Mouse (Mus musculus) limb, embryonic 12.5 days (tissue): ENCODE data around the gene Clca4b. TPM values are rescaled to one million over a fixed set of nuclear protein-coding genes. Genes with fewer than 3 reads are reported as not detected.
"Not testable (repeated sequence)": the region's sequence is repeated elsewhere in the genome, so short reads cannot be mapped to it uniquely, and the experiment has no call there.

Experiments
- ATAC-seq: fragments of 200-750 bp; cut with Nextera tagmentation; 2 replicates; pipeline ENCODE4 v1.8.0; 2017; ENCODE audit warnings: low read depth, moderate TSS enrichment; ENCODE audit not compliant: insufficient number of reproducible peaks, insufficient read depth, low FRiP score, low TSS enrichment
- H3K27ac ChIP-seq: fragments of 300-500 bp; sonication (generic); 2 replicates; pipeline ENCODE4 v1.5.1; 2016; ENCODE audit warnings: mild to moderate bottlenecking, moderate library complexity
- H3K27me3 ChIP-seq: fragments of 300-500 bp; sonication (generic); 2 replicates; pipeline ENCODE4 v1.6.1; 2016; ENCODE audit warnings: mild to moderate bottlenecking, moderate library complexity
- H3K36me3 ChIP-seq: fragments of 300-500 bp; sonication (generic); 2 replicates; pipeline ENCODE4 v1.6.1; 2016; ENCODE audit warnings: mild to moderate bottlenecking, moderate library complexity
- H3K4me1 ChIP-seq: fragments of 300-500 bp; sonication (generic); replicated peaks from 2 replicates; pipeline ENCODE4 v1.6.1; 2016
- H3K4me2 ChIP-seq: fragments of 300-500 bp; sonication (generic); 2 replicates; pipeline ENCODE4 v1.6.1; 2016; ENCODE audit warnings: mild to moderate bottlenecking, moderate library complexity
- H3K4me3 ChIP-seq: fragments of 300-500 bp; sonication (generic); replicated peaks from 2 replicates; pipeline ENCODE4 v1.5.1; 2016; ENCODE audit warnings: mild to moderate bottlenecking
- H3K9ac ChIP-seq: fragments of 300-500 bp; sonication (generic); replicated peaks from 2 replicates; pipeline ENCODE4 v1.6.1; 2016; ENCODE audit warnings: mild to moderate bottlenecking, moderate library complexity
- H3K9me3 ChIP-seq: fragments of 300-500 bp; sonication (generic); 2 replicates; pipeline ENCODE4 v1.6.1; 2016; ENCODE audit warnings: mild to moderate bottlenecking, moderate library complexity
- WGBS: fragments of 180-500 bp; shearing (Covaris S2); methylation state at CpG from one replicate; pipeline ENCODE4 v1.1.7; 2016; 5-methylcytosine and 5-hydroxymethylcytosine counted together
- polyA plus RNA-seq: library from polyadenylated mRNA; unstranded; fragments of >200 nt; fragmentation: Nextera tagmentation; extraction: Ambion mirVana; gene quantifications from 2 replicates; pipeline ENCODE4 v1.2.1, GENCODE M21; 2016

The Clca4b gene
- polyA plus RNA-seq, 1 experiment from 2014 or later, result not detected

DNA sequence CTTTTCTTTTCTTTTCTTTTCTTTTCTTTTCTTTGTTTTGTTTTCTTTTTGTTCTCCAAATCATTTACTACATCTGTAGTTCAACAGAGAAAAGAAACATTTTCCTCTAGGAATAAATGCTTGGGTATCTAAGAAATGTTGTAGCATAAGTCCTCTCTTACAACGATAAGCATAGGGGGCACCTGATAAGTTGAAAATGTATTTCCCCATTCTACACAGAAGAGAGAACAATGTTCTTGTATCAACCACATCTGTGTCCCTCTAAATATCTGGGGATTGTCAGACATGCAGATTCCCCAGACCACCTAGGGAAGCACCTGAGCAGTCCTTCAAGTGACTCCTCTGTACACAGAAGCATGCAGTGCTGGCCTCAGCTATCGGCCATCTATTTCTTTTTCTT, 18.3 kb downstream of the Clca4b start:
- no peak overlapping the region for H3K4me3 ChIP-seq
- no peaks in the 10 kb centered on the region for H3K9me3 ChIP-seq
- no peak overlapping the region for H3K4me2 ChIP-seq
- 85% methylated on average over 2 of the region's 2 CpGs for WGBS
- no peaks in the 10 kb centered on the region for H3K4me1 ChIP-seq
- H3K9ac ChIP-seq, result no peak overlapping the region
- H3K36me3 ChIP-seq, result no peaks in the 10 kb centered on the region
- H3K27me3 ChIP-seq, result no peaks in the 10 kb centered on the region
- no peak overlapping the region for H3K27ac ChIP-seq
- no peak for ATAC-seq

DNA sequence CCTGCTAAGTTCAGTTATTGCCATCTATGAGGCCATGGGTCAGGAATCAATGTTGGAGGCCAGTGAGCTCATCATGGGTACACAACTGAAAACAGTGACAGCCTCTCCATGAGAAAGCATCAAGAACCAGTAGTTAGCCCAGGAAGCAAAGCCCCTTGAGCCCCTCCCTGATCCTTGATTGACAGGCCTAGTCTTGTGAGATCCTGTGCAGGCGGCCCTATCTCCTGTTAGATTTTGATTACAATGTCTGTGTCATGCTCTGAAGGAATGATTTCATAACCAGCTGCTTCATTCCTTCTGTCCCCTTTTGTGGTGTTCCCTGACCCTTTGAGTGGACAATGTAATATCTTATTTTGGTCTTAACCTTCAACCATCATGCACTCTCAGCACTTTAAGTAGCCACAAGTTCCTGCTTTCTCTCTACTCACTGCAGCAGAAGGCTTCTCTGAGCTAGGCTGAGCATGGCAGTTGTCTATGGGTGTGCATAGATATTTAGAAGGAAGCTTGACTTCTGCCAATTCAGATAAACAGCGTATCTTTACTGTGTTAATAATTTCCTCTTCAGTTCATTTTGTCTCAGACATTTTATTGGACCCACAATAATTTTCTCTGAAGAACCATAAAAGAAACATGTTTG, 35.2 kb downstream of the Clca4b start:
- Histone ChIP-seq H3K4me1 (no peaks in the 10 kb centered on the region), H3K27me3 (no peaks in the 10 kb centered on the region), H3K4me2 (no peak overlapping the region), H3K27ac (no peak overlapping the region), H3K4me3 (no peak overlapping the region), H3K9me3 (no peaks in the 10 kb centered on the region), H3K36me3 (no peaks in the 10 kb centered on the region), H3K9ac (no peak overlapping the region)
- 86% methylated on average over 2 of the region's 2 CpGs for WGBS
- ATAC-seq, result no peak

GRCm38 (mm10) chr3:144890246-144890758, 42.0 kb downstream of the Clca4b start:
- Histone ChIP-seq H3K27me3 (no peaks in the 10 kb centered on the region), H3K4me2 (no peak overlapping the region), H3K4me1 (no peaks in the 10 kb centered on the region), H3K4me3 (no peak overlapping the region), H3K27ac (no peak overlapping the region), H3K9me3 (no peaks in the 10 kb centered on the region), H3K36me3 (no peaks in the 10 kb centered on the region), H3K9ac (no peak overlapping the region)
- 51% methylated on average over 2 of the region's 2 CpGs for WGBS
- ATAC-seq, result no peak

GRCm38 (mm10) chr3:144886957-144887356, 45.4 kb downstream of the Clca4b start:
- no peak overlapping the region for H3K27ac ChIP-seq
- H3K36me3 ChIP-seq, result no peaks in the 10 kb centered on the region
- no peaks in the 10 kb centered on the region for H3K27me3 ChIP-seq
- H3K4me3 ChIP-seq, result no peak overlapping the region
- H3K9ac ChIP-seq, result no peak overlapping the region
- H3K4me2 ChIP-seq, result no peak overlapping the region
- no peaks in the 10 kb centered on the region for H3K4me1 ChIP-seq
- no peaks in the 10 kb centered on the region for H3K9me3 ChIP-seq
- ATAC-seq, result no peak

GRCm38 (mm10) chr3:144872012-144872411, 60.3 kb downstream of the Clca4b start:
- H3K4me3 ChIP-seq, H3K4me2 ChIP-seq, H3K36me3 ChIP-seq, ATAC-seq, H3K9me3 ChIP-seq, H3K27ac ChIP-seq, H3K27me3 ChIP-seq, H3K4me1 ChIP-seq, H3K9ac ChIP-seq: not testable (repeated sequence)
- WGBS, result 70% methylated on average over 4 of the region's 4 CpGs

Other genes starting within 250 kb of the Clca4b start
- gene Sh3glb1, start 212.2 kb downstream of the Clca4b start, polyA plus RNA-seq, result 101 and 103 TPM in 2 replicates
- 0.15 and 0.20 TPM in 2 replicates for gene Clca3a1, start 171.6 kb downstream of the Clca4b start, polyA plus RNA-seq
- gene Clca3a2, start 113.0 kb downstream of the Clca4b start, polyA plus RNA-seq, result not detected in 2 replicates
- gene Clca3b, start 83.2 kb downstream of the Clca4b start, polyA plus RNA-seq, result not detected in 2 replicates
- 0.12 TPM in 1 of 2 replicates, not detected in the other for gene Clca4a, start 42.5 kb upstream of the Clca4b start, polyA plus RNA-seq
- not detected in 2 replicates for gene Clca1, start 100.2 kb upstream of the Clca4b start, polyA plus RNA-seq
- gene Clca2, start 166.9 kb upstream of the Clca4b start, polyA plus RNA-seq, result 0.32 and 0.53 TPM in 2 replicates
- gene Odf2l, start 186.1 kb upstream of the Clca4b start, polyA plus RNA-seq, result 23.7 and 24.0 TPM in 2 replicates